Mouse (Mus musculus) liver, embryonic 16.5 days (tissue): ENCODE results near the gene Tlx1. TPM values are rescaled to one million over a fixed set of nuclear protein-coding genes. Genes with fewer than 3 reads are reported as not detected.

Experiments used
- ATAC-seq: fragments of 200-750 bp; cut with Nextera tagmentation; 2 replicates; pipeline ENCODE4 v1.8.0; 2017; ENCODE audit warnings: low read depth, mild to moderate bottlenecking, moderate number of reproducible peaks, moderate library complexity
- H3K27ac ChIP-seq: fragments of 300-500 bp; sonication (generic); 2 replicates; pipeline ENCODE4 v1.5.1; 2014; ENCODE audit warnings: mild to moderate bottlenecking, low read length
- H3K27me3 ChIP-seq: fragments of 300-500 bp; sonication (generic); 2 replicates; pipeline ENCODE4 v1.6.1; 2014; ENCODE audit warnings: low read depth, low read length, mixed read lengths; ENCODE audit not compliant: control insufficient read depth, insufficient read depth
- H3K36me3 ChIP-seq: fragments of 300-500 bp; sonication (generic); 2 replicates; pipeline ENCODE4 v1.6.1; 2014; ENCODE audit warnings: mild to moderate bottlenecking; ENCODE audit not compliant: control insufficient read depth, insufficient read depth
- H3K4me1 ChIP-seq: fragments of 300-500 bp; sonication (generic); 2 replicates; pipeline ENCODE4 v1.6.1; 2014; ENCODE audit warnings: low read depth, low read length, mixed read lengths; ENCODE audit not compliant: control insufficient read depth
- H3K4me2 ChIP-seq: fragments of 300-500 bp; sonication (generic); 2 replicates; pipeline ENCODE4 v1.6.1; 2014; ENCODE audit warnings: low read depth, low read length, mixed read lengths
- H3K4me3 ChIP-seq: fragments of 300-500 bp; sonication (generic); 2 replicates; pipeline ENCODE4 v1.5.1; 2014; ENCODE audit warnings: low read depth, mild to moderate bottlenecking, low read length
- H3K9ac ChIP-seq: fragments of 300-500 bp; sonication (generic); 2 replicates; pipeline ENCODE4 v1.6.1; 2014; ENCODE audit warnings: low read depth, low read length
- H3K9me3 ChIP-seq: fragments of 300-500 bp; sonication (generic); replicated peaks from 2 replicates; pipeline ENCODE4 v1.6.1; 2016; ENCODE audit warnings: low read length; ENCODE audit not compliant: control insufficient read depth
- WGBS: fragments of 180-500 bp; shearing (Covaris S2); extraction: QIAGEN DNeasy Blood & Tissue Kit; methylation state at CpG from one replicate; pipeline ENCODE4 v1.1.7; 2014; ENCODE audit not compliant: insufficient replicate concordance; 5-methylcytosine and 5-hydroxymethylcytosine counted together
- polyA plus RNA-seq: library from polyadenylated mRNA; unstranded; fragments of >200 nt; fragmentation: Nextera tagmentation; extraction: Ambion mirVana; gene quantifications from 2 replicates; pipeline ENCODE4 v1.2.1, GENCODE M21; 2015

Tlx1 gene
- polyA plus RNA-seq, 1 experiment from 2014 or later, result 0.07 TPM

DNA sequence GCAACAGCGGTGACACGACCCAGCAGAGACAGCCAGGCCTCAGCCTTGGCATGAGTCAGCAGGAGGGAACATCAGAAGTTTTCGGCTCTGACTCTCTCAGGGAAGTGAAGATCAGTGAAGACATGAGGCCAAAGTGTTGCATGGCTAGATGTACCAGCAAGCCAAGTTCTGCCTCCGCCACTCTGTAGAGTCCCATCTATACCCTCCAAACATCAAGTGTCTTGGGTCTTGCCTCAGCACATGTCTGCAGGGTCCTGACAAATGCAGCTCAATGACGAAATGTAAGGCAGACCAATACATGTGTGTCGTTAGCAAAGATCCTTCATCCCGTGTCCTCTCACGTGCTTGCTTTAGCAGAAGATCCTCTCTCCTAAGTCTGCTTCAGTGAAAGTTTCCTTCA lies 46.5 kb downstream of the Tlx1 start:
- H3K27me3 ChIP-seq, result no peaks in the 10 kb centered on the region
- H3K9me3 ChIP-seq, result 0 out of 2 replicates have a peak, but pooled peaks cover 2% of the 10 kb centered on the region
- H3K36me3 ChIP-seq, result no peaks in the 10 kb centered on the region
- H3K9ac ChIP-seq, result no peak overlapping the region
- no peak for ATAC-seq
- WGBS, result 64% methylated on average over 8 of the region's 8 CpGs
- no peak overlapping the region for H3K27ac ChIP-seq
- no peak overlapping the region for H3K4me2 ChIP-seq
- no peaks in the 10 kb centered on the region for H3K4me1 ChIP-seq
- H3K4me3 ChIP-seq, result no peak overlapping the region

DNA sequence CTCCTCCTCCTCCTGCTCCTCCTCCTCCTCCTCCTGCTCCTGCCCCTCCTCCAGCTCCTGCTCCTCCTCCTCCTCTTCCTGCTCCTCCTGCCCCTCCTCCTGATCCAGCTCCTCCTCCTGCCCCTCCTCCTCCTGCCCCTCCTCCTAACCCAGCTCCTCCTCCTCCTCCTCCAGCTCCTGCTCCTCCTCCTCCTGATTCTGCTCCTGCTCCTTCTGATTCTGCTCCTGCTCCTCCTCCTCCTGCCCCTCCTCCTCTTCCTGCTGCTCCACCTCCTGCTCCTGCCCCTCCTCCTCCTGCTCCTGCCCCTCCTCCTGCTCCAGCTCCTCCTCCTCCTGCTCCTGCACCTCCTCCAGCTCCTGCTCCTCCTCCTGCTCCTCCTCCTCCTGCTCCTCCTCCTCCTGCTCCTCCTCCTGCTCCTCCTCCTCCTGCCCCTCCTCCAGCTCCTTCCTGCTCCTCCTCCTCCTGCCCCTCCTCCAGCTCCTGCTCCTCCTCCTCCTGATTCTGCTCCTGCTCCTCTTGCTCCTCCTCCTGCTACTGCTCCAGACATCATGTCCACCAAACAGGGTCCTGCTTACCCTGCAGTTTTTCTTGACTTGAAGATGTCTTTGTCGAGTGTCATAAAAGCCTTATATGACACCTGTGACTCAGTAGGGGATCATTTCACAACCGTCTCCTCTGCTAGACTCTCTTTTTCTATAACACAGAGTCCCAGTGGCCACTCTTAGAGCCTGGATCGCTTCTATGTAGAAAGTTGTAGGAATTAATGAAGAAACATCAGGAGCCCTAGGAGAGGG lies 55.0 kb downstream of the Tlx1 start:
- H3K4me2 ChIP-seq, result no peak overlapping the region
- H3K4me1 ChIP-seq, result no peaks in the 10 kb centered on the region
- H3K36me3 ChIP-seq, result no peaks in the 10 kb centered on the region
- H3K9me3 ChIP-seq, result peaks cover 2% of the 10 kb centered on the region; the same call in 1 of the 2 replicates
- no peak overlapping the region for H3K9ac ChIP-seq
- H3K4me3 ChIP-seq, result no peak overlapping the region
- 67% methylated on average over 3 of the region's 3 CpGs for WGBS
- no peak overlapping the region for H3K27ac ChIP-seq
- ATAC-seq, result no peak
- H3K27me3 ChIP-seq, result peaks cover 9% of the 10 kb centered on the region

Other genes starting within 250 kb of the Tlx1 start
- 11.9 and 12.2 TPM in 2 replicates for gene Slf2, start 219.5 kb upstream of the Tlx1 start, polyA plus RNA-seq
- 5.4 and 8.0 TPM in 2 replicates for gene Sema4g, start 161.6 kb upstream of the Tlx1 start, polyA plus RNA-seq
- gene Twnk, start 145.0 kb upstream of the Tlx1 start, polyA plus RNA-seq, result 12.0 and 13.4 TPM in 2 replicates
- gene Mrpl43, start 144.2 kb upstream of the Tlx1 start, polyA plus RNA-seq, result 27.0 and 29.0 TPM in 2 replicates
- gene Lzts2, start 136.3 kb upstream of the Tlx1 start, polyA plus RNA-seq, result 4.6 and 4.7 TPM in 2 replicates
- not detected in 2 replicates for gene Pdzd7, start 105.0 kb upstream of the Tlx1 start, polyA plus RNA-seq
- gene Sfxn3, start 103.2 kb upstream of the Tlx1 start, polyA plus RNA-seq, result 2.9 and 3.5 TPM in 2 replicates
- 0.18 and 0.35 TPM in 2 replicates for gene Kazald1, start 75.4 kb upstream of the Tlx1 start, polyA plus RNA-seq
- gene Lbx1, start 85.1 kb downstream of the Tlx1 start, polyA plus RNA-seq, result not detected in 2 replicates
- 50.3 and 51.9 TPM in 2 replicates for gene Btrc, start 213.1 kb downstream of the Tlx1 start, polyA plus RNA-seq